Mouse (Mus musculus) common myeloid progenitor, adult 5-6 weeks (primary cell): Measurements from ENCODE around the gene AC134908.4. TPM values are rescaled to one million over a fixed set of nuclear protein-coding genes. Genes with fewer than 3 reads are reported as not detected.

Experiments
- ATAC-seq: replicated peaks from 2 replicates; pipeline ENCODE4 v1.8.0; 2016; ENCODE audit warnings: low read depth, mild to moderate bottlenecking, moderate TSS enrichment, inconsistent platforms; ENCODE audit not compliant: poor library complexity, severe bottlenecking
- total RNA-seq: library from RNA; stranded (forward); fragments of 200-1000, 187-1606 nt; gene quantifications from 2 replicates; pipeline ENCODE4 v1.2.3, GENCODE M21; 2017

The AC134908.4 gene
- 4.3 TPM in 1 of 2 replicates, not detected in the other for total RNA-seq

GRCm38 (mm10) chr17:25795609-25796092 is at the start of gene AC134908.4:
AC134908.4 (minus strand) TSS chr17:25795659.
- ATAC-seq: no peak

- peak; percentile 98 for ATAC-seq
Measured at GRCm38 (mm10) chr17:25844396-25844901, 49.0 kb upstream of the AC134908.4 start, which contains the start of gene Rhot2. Rhot2 (minus strand) TSS chr17:25844851.

- no peak; the same call in 1 of the 2 replicates for ATAC-seq
Measured at GRCm38 (mm10) chr17:25843636-25844395, 48.4 kb upstream of the AC134908.4 start.

GRCm38 (mm10) chr17:25843122-25843521 is 47.7 kb upstream of the AC134908.4 start:
- no peak for ATAC-seq

- no peak for ATAC-seq
Measured at GRCm38 (mm10) chr17:25842509-25842908, 47.0 kb upstream of the AC134908.4 start.

- no peak for ATAC-seq
Measured at GRCm38 (mm10) chr17:25841117-25841880, 45.8 kb upstream of the AC134908.4 start, which contains the start of gene Gm20683. Gm20683 (minus strand) TSS chr17:25841763.

- ATAC-seq: no peak
Measured at GRCm38 (mm10) chr17:25840519-25840918, 45.1 kb upstream of the AC134908.4 start.

GRCm38 (mm10) chr17:25839455-25840235 is 44.2 kb upstream of the AC134908.4 start:
- ATAC-seq: no peak

GRCm38 (mm10) chr17:25838904-25839303 is 43.4 kb upstream of the AC134908.4 start:
- no peak for ATAC-seq

GRCm38 (mm10) chr17:25837533-25837932 is 42.1 kb upstream of the AC134908.4 start:
- no peak for ATAC-seq

GRCm38 (mm10) chr17:25837076-25837410 is 41.6 kb upstream of the AC134908.4 start, which contains the start of gene Rhbdl1:
Rhbdl1 (minus strand) TSS chr17:25837295.
- peak; percentile 17; the same call in 1 of the 2 replicates for ATAC-seq

GRCm38 (mm10) chr17:25836397-25837075 is 41.1 kb upstream of the AC134908.4 start:
- ATAC-seq: no peak

GRCm38 (mm10) chr17:25835816-25836215 is 40.4 kb upstream of the AC134908.4 start:
- ATAC-seq: no peak

- no peak for ATAC-seq
Measured at GRCm38 (mm10) chr17:25835301-25835700, 39.8 kb upstream of the AC134908.4 start.

- no peak for ATAC-seq
Measured at GRCm38 (mm10) chr17:25834595-25835222, 39.2 kb upstream of the AC134908.4 start.

- ATAC-seq: no peak
Measured at GRCm38 (mm10) chr17:25833961-25834594, 38.6 kb upstream of the AC134908.4 start.

GRCm38 (mm10) chr17:25833291-25833663 is 37.8 kb upstream of the AC134908.4 start, which contains the start of gene Stub1:
Stub1 (minus strand) TSS chr17:25833404.
- ATAC-seq: peak; percentile 36
